Mouse (Mus musculus) embryonic fibroblast, embryonic 13.5 days (primary cell): ENCODE data around the gene Olfr10. TPM values are rescaled to one million over a fixed set of nuclear protein-coding genes. Genes with fewer than 3 reads are reported as not detected.
"Not testable (repeated sequence)": the region's sequence is repeated elsewhere in the genome, so short reads cannot be mapped to it uniquely, and the experiment has no call there.

ENCODE experiments used
- H3K27ac ChIP-seq: 2 replicates; pipeline ENCODE4 v1.5.1; 2012; ENCODE audit warnings: low read length, control low read depth, inconsistent platforms; ENCODE audit not compliant: insufficient read depth
- H3K4me1 ChIP-seq: 2 replicates; pipeline ENCODE4 v1.6.1; 2011; ENCODE audit warnings: low read length; ENCODE audit not compliant: control insufficient read depth, insufficient read depth
- H3K4me3 ChIP-seq: 2 replicates; pipeline ENCODE4 v1.5.1; 2011; ENCODE audit warnings: mild to moderate bottlenecking, control low read depth, low read length; ENCODE audit not compliant: insufficient read depth
- CTCF ChIP-seq: IDR thresholded peaks from 2 replicates; pipeline ENCODE4 v1.5.1; 2011; ENCODE audit warnings: mild to moderate bottlenecking, control low read depth, low read length, moderate library complexity, borderline replicate concordance; ENCODE audit not compliant: insufficient read depth
- POLR2A ChIP-seq: IDR thresholded peaks from 2 replicates; pipeline ENCODE4 v1.6.1; 2011; ENCODE audit warnings: low read depth, mild to moderate bottlenecking, control low read depth, low read length, moderate library complexity
- polyA plus RNA-seq: library from polyadenylated mRNA; stranded (reverse); fragments of >200 nt; gene quantifications from 2 replicates; pipeline ENCODE4 v1.2.4, GENCODE M21; 2011; ENCODE audit warnings: low read depth; ENCODE audit not compliant: missing spikeins, insufficient read length

Olfr10 gene
- polyA plus RNA-seq, 1 experiment: not detected

DNA sequence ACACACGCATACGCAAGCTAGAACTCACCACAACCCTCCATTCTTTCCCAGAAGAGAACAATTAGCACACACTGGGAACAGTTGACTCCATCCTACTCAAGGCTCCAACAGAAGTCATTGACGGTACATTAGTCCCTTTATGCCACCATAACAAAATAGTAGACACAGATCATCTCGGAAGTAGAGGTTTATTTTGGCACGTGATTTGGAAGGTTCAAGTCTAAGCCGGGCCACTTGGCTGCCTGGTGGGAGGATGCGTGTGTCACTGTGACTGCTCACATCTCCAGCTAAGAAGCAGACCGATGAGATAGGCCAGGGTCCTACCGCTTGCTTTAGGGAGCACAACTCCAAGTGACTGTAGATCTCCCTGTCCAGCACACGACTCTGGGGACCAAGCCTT lies 37.2 kb upstream of the Olfr10 start:
- TF ChIP-seq POLR2A: no peak
- TF ChIP-seq CTCF: no peak
- Histone ChIP-seq H3K4me3 (no peak overlapping the region), H3K27ac (no peak overlapping the region), H3K4me1 (no peaks in the 10 kb centered on the region)

DNA sequence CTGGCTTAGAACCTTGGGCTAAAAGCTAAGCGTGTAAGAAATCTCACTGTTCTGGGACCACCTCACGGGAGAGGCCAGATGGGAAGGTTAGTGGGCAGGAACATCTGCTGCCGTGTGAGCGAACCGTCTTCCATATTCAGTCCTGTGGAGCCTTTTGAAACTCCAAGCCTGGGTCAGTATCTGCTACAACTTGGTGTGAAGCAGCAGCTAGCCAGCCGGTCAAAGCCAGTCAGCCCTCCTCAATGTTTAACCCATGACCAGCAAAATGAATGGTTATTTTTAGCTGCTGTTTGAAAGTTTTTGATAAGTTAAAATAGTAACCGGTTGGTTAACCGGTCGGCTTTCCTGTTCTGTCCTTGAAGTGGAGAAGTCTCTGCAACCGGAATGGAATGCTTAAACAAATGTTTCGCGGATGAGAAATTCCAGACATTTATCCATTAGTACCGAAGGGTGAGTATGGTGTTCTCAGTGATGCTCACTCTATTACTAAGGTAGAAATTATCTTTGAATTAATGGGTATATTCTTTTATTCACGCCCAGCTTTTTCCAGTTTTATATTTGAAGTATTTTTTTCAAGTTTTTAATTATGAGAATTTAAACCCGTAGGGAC lies 36.5 kb upstream of the Olfr10 start:
- H3K27ac ChIP-seq: peak overlapping the region; percentile 3; the same call in 1 of the 2 replicates
- TF ChIP-seq POLR2A (no peak), CTCF (no peak)
- no peaks in the 10 kb centered on the region for H3K4me1 ChIP-seq
- H3K4me3 ChIP-seq: no peak overlapping the region

DNA sequence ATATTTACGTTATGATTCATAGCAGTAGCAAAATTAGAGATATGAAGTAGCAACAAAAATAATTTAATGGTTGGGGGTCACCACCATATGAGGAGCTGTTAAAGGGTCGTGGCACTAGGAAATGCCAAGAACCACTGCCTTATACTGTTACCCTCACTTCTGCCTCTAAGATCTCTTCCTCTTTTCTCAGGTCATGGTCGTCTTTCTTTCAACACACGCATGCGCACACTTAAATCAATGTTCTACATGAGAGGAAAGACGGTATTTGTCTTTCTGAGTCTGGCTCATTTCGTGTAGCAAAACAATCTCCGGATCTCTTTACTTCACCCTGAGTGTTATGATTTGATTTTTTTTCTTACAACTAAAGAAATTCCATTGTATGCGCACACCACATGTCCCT lies 34.8 kb upstream of the Olfr10 start:
- no peak overlapping the region for H3K4me3 ChIP-seq
- TF ChIP-seq CTCF (no peak), POLR2A (no peak)
- H3K27ac ChIP-seq: no peak overlapping the region
- H3K4me1 ChIP-seq: no peaks in the 10 kb centered on the region

DNA sequence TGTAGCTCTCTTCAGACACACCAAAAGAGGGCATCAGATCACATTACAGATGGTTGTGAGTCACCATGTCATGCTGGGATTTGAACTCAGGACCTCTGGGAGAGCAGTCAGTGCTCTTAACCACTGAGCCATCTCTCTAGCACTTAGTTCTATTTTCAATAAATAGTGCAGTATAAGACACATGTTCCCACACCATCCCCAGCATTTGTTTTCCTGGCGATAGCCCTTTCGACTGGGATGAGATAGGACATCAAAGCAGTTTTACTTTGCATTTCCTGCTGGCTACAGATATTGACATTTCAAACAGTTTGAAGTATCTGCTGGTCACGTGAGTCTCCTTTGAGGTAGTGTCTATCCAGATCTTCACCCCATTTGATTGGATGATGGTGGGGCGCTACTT lies 34.2 kb upstream of the Olfr10 start:
- Histone ChIP-seq H3K27ac (no peak overlapping the region), H3K4me1 (no peaks in the 10 kb centered on the region), H3K4me3 (no peak overlapping the region)
- TF ChIP-seq POLR2A (no peak), CTCF (no peak)

DNA sequence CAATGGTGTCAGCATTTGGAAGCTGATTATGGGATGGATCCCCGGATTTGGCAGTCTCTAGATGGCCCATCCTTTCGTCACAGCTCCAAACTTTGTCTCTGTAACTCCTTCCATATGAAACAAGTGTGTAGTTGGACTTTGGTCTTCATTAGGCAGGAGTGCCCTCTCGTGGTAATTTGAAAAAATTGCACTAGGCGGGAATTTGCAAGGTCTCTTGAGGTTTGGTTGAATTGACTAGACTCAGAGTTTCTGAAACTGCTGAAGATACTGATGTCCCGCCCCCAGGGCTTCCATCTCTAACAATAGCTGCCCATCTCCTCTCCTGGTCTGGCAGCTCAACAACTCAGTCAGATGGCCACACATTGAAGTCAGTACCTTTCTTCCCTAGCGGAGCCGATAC lies 33.2 kb upstream of the Olfr10 start:
- Histone ChIP-seq H3K4me1 (no peaks in the 10 kb centered on the region), H3K4me3 (no peak overlapping the region), H3K27ac (no peak overlapping the region)
- no peak for TF ChIP-seq CTCF
- no peak for TF ChIP-seq POLR2A

DNA sequence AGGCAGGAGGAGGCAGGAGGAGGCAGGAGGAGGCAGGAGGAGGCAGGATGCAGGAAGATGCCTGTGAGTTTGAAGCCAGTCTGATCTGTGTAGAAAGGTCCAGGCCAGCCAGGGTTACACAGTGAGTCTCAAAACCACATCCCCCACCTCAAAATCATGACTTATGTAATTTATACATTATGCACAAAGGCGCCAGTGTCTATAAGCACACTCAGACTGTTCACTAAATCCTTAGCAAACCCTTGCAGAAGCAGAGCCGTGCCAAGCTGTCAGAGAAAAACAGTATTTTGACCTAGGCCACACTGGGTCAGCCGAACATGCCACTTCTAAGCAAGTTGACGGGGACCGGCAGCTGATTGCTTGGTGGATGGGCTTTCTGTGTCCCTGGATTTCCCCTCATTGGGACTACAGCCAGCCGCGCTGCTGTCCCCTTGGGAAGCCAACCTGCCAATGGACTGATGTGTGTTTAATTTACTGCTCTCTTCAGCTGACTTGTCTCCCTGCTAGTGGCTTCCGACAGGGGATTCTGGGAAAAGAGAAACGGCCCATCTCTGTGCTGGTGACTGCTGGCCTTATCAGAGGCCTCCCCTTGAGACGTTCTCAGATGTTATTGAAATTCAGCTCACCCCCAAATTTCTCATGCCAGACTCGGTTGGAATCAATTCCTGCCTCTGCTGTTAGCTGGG lies 30.6 kb upstream of the Olfr10 start:
- H3K4me3 ChIP-seq: no peak overlapping the region
- no peak for TF ChIP-seq CTCF
- TF ChIP-seq POLR2A: no peak
- H3K4me1 ChIP-seq: no peaks in the 10 kb centered on the region
- H3K27ac ChIP-seq: no peak overlapping the region

DNA sequence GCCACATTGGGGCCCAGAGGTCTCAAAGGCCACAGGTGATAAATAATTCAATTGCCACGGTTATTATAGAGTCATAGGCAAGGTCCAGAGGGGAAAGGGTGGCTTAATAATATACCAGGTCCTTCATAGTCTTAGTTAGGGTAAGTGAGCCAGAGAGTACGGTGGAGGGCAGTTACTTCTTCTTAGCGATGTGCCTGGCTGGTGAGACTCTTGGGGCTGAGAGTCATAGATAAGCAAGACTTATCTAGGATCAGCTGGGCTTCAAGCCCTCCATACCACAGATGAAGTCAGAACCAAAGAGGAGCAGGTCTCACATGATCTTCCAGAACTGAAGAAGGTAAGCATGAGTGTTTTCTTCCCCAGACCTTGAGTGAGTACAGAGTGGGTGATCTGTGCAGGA lies 26.3 kb upstream of the Olfr10 start, which contains the start of gene Olfr1393:
Gene Olfr1393 (plus strand): TSS at position 83 of the 400 bp plus-strand sequence.
- H3K4me1 ChIP-seq: no peaks in the 10 kb centered on the region
- no peak within 1 kb of the TSS for H3K27ac ChIP-seq
- TF ChIP-seq POLR2A (no peak), CTCF (no peak)
- H3K4me3 ChIP-seq: no peak within 1 kb of the TSS

DNA sequence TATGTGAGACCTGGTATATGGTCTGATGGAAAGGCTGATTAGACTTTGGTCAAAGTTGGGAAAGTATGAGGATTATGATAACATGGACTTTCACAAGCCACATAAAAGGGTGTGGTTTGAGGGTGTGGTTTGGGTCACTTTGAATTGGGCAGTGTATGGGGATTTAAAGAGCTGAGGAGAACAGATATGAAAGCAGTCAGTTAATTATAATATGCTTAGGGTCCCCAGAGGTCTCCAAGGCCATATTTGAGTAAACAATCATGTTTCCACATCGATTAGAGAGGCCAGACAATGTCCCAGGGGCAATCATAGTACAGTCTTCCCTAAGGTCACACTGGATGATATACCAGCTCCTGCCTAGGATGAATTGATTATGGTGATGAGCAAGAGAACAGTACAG lies 19.6 kb upstream of the Olfr10 start, which contains the start of gene Olfr1392:
Gene Olfr1392 (plus strand): TSS at position 301 of the 400 bp plus-strand sequence.
- not testable (repeated sequence) for H3K4me3 ChIP-seq, H3K4me1 ChIP-seq, H3K27ac ChIP-seq

DNA sequence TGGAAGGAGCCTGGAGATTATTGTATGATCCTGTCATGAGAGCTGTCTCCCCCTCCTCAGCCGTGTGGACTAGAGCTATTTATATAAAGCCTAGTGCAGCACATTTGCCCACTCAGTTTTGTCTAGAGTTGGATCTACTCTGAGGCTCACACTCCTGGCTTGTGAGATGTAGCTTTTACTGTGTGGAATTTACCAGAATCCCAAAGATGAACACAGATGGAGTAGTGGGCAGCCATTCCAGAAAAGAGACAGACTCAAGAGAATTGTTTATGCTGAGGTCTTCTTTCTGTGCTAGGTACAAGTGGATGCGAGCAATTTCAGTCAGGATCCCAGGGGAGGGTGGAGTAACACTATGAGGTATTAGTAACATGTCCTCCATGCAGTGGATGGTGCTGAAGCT lies 17.3 kb upstream of the Olfr10 start:
- no peak overlapping the region for H3K4me3 ChIP-seq
- no peaks in the 10 kb centered on the region for H3K4me1 ChIP-seq
- no peak overlapping the region for H3K27ac ChIP-seq
- TF ChIP-seq POLR2A (no peak), CTCF (no peak)

DNA sequence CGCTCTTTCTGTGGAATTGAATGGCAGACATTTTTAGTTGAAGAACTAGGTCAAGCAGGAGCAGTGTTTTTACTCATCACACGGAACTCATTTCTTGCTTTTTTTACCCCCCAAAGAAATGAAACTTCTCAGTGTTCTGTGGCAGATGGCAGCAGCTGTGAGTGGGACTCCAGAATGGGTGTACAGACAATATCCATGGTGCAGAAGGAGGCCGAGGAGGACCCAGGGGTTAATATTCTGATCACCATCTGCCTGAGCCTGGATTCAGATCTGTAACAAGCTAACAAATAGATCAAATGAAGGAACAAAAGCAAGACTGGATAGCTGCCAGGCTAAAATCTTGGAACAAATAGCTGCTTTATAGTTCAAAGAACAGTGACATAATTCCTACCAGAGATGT lies 11.8 kb upstream of the Olfr10 start:
- Histone ChIP-seq H3K27ac (no peak overlapping the region), H3K4me3 (no peak overlapping the region), H3K4me1 (no peaks in the 10 kb centered on the region)
- TF ChIP-seq POLR2A: no peak
- TF ChIP-seq CTCF: no peak

DNA sequence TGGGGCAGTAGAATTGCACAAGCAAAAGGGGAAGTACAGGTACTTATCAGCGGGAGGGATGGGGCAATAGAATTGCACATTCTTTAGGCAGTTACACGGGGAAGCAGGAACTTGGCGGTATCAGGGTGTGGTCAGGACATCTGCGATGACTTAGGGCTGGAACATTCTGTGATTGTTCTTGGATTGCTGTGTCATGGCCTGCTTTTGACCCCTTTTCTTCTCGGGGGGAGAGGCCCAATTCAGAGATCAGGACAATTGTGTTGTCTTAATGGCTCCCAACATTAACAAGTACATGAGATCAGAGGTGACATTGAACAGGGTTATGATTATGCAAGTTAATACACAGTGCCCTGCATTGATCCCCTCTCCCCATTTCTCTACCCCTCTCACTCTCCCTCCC lies 4.0 kb downstream of the Olfr10 start:
- H3K27ac ChIP-seq, H3K4me3 ChIP-seq, H3K4me1 ChIP-seq: not testable (repeated sequence)
